Mouse (Mus musculus) myocyte (in vitro differentiated cells): ENCODE data around the gene Fkbp1a. TPM values are rescaled to one million over a fixed set of nuclear protein-coding genes. Genes with fewer than 3 reads are reported as not detected.

Source experiments
- H3K27me3 ChIP-seq: one replicate; pipeline ENCODE4 v1.6.1; 2011; ENCODE audit not compliant: control insufficient read depth, insufficient read depth, insufficient read length
- H3K36me3 ChIP-seq: one replicate; pipeline ENCODE4 v1.6.1; 2011; ENCODE audit not compliant: control insufficient read depth, insufficient read depth
- H3K4me2 ChIP-seq: one replicate; pipeline ENCODE4 v1.6.1; 2011; ENCODE audit warnings: low read depth, control low read depth
- H3K4me3 ChIP-seq: one replicate; pipeline ENCODE4 v1.5.1; 2011; ENCODE audit warnings: mild to moderate bottlenecking, control low read depth, moderate library complexity
- H3K79me2 ChIP-seq: one replicate; pipeline ENCODE4 v1.6.1; 2011; ENCODE audit not compliant: control insufficient read depth, insufficient read depth
- H3ac ChIP-seq: one replicate; pipeline ENCODE4 v1.6.1; 2011; ENCODE audit not compliant: control insufficient read depth, insufficient read length
- CEBPB ChIP-seq: IDR thresholded peaks from 2 replicates; pipeline ENCODE4 v1.6.1; 2011; ENCODE audit warnings: mild to moderate bottlenecking, moderate library complexity; ENCODE audit not compliant: poor library complexity, insufficient read depth, severe bottlenecking
- E2F4 ChIP-seq: IDR thresholded peaks from one replicate; pipeline ENCODE4 v1.6.1; 2011; ENCODE audit warnings: mild to moderate bottlenecking, control low read depth, moderate library complexity; ENCODE audit not compliant: insufficient read depth
- MAX ChIP-seq: IDR thresholded peaks from one replicate; pipeline ENCODE4 v1.6.1; 2011; ENCODE audit warnings: low read depth, mild to moderate bottlenecking, control low read depth
- MYOD1 ChIP-seq, 3 experiments: IDR thresholded peaks; one replicate each; pipeline ENCODE4 v1.6.1; 2011; ENCODE audit warnings: control low read depth in 2 of 3, low read depth in 2 of 3, mild to moderate bottlenecking in 2 of 3, moderate library complexity in 1 of 3; ENCODE audit not compliant: insufficient read length in 2 of 3, control insufficient read depth in 1 of 3
- MYOG ChIP-seq, 3 experiments: IDR thresholded peaks; one replicate each; pipeline ENCODE4 v1.6.1; 2011; ENCODE audit warnings: control low read depth in 2 of 3, low read depth in 2 of 3, mild to moderate bottlenecking in 2 of 3; ENCODE audit not compliant: insufficient read length in 2 of 3, control insufficient read depth in 1 of 3, insufficient read depth in 1 of 3
- POLR2A ChIP-seq: IDR thresholded peaks from one replicate; pipeline ENCODE4 v1.6.1; 2011; ENCODE audit warnings: low read depth, mild to moderate bottlenecking, control low read depth, moderate library complexity; ENCODE audit not compliant: insufficient read length
- POLR2AphosphoS2 ChIP-seq: IDR thresholded peaks from one replicate; pipeline ENCODE4 v1.6.1; 2011; ENCODE audit warnings: low read depth, control low read depth; ENCODE audit not compliant: insufficient read length
- REST ChIP-seq: IDR thresholded peaks from one replicate; pipeline ENCODE4 v1.6.1; 2011; ENCODE audit warnings: mild to moderate bottlenecking, control low read depth, moderate library complexity; ENCODE audit not compliant: insufficient read depth, insufficient read length
- SRF ChIP-seq: IDR thresholded peaks from one replicate; pipeline ENCODE4 v1.6.1; 2011; ENCODE audit warnings: low read depth; ENCODE audit not compliant: control insufficient read depth, insufficient read length
- TCF12 ChIP-seq: IDR thresholded peaks from one replicate; pipeline ENCODE4 v1.6.1; 2011; ENCODE audit warnings: mild to moderate bottlenecking, control low read depth; ENCODE audit not compliant: poor library complexity, insufficient read depth, severe bottlenecking
- TCF3 ChIP-seq: IDR thresholded peaks from one replicate; pipeline ENCODE4 v1.6.1; 2011; ENCODE audit warnings: low read depth, control low read depth; ENCODE audit not compliant: insufficient read length
- USF1 ChIP-seq: IDR thresholded peaks from one replicate; pipeline ENCODE4 v1.6.1; 2011; ENCODE audit warnings: low read depth, mild to moderate bottlenecking, control low read depth, moderate library complexity
- polyA plus RNA-seq: library from polyadenylated mRNA; unstranded; fragments of >200 nt; fragmentation: generic; extraction: Trizol; gene quantifications from one replicate; pipeline ENCODE4 v1.2.1, GENCODE M21; 2012; ENCODE audit warnings: missing spikeins

Gene Fkbp1a
- polyA plus RNA-seq, 1 experiment, result 389 TPM

DNA sequence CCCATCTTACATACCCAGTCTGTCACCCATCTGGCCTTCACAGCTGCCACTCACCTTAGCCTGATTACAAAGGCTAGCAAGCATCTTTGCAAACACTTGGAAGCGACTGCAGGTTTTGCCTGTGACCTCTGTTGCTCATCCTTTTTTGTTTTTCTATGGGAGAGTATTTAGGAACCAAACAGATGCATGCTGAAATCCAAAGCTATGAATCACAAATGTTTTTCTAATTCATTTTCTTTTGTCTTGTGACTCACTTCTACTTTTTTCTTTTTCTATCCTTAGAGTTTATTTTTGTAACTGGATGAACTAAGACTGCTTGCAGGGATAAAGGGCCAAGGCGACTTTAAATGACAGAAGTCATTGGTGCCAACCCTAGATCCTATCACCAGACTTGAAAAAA is 16.8 kb upstream of the Fkbp1a start:
- TF ChIP-seq POLR2A, result no peak
- TF ChIP-seq POLR2AphosphoS2, result no peak
- TF ChIP-seq E2F4, result no peak
- TF ChIP-seq MYOD1 (IDR thresholded peaks at IDR 0.05; ENCODE audit: control insufficient read depth in 1 of 3, insufficient read length in 2 of 3, low read depth in 2 of 3), result no peak
- no peak for TF ChIP-seq CEBPB
- TF ChIP-seq REST, result no peak
- TF ChIP-seq MAX, result no peak
- no peak for TF ChIP-seq TCF3
- no peak for TF ChIP-seq SRF
- no peak for TF ChIP-seq TCF12
- TF ChIP-seq MYOG (IDR thresholded peaks at IDR 0.05; ENCODE audit: control insufficient read depth in 1 of 3, insufficient read depth in 1 of 3, insufficient read length in 2 of 3, low read depth in 2 of 3), result no peak
- no peak for TF ChIP-seq USF1
- no peaks in the 10 kb centered on the region for H3K36me3 ChIP-seq
- H3K27me3 ChIP-seq, result no peaks in the 10 kb centered on the region
- no peak overlapping the region for H3K4me2 ChIP-seq
- no peak overlapping the region for H3K4me3 ChIP-seq
- no peak overlapping the region for H3ac ChIP-seq
- no peaks in the 10 kb centered on the region for H3K79me2 ChIP-seq

DNA sequence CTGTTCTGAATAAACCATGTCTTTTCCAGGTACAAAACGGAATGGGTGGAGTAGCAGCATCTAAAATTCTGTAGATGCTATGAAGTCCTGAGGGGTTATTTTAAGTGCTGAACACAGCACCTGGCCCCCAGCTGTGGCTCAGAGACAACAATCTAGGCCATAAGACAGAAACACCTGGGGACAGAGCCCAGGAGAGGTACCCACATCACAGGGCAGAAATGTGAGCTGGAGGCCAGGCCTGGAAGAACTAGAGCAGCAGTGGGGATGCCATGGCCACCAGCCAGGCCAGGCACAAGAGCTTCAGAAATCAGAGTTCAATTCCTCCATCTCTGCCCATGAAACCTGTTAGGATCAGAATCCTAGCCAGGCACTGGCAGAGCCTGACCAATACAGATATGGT is 14.2 kb upstream of the Fkbp1a start:
- Histone ChIP-seq H3K4me3 (no peak overlapping the region), H3K4me2 (no peak overlapping the region), H3ac (no peak overlapping the region), H3K79me2 (no peaks in the 10 kb centered on the region), H3K36me3 (no peaks in the 10 kb centered on the region), H3K27me3 (no peaks in the 10 kb centered on the region)
- TF ChIP-seq MYOG (IDR thresholded peaks at IDR 0.05; ENCODE audit: control insufficient read depth in 1 of 3, insufficient read depth in 1 of 3, insufficient read length in 2 of 3, low read depth in 2 of 3) (no peak), POLR2A (no peak), TCF12 (no peak), POLR2AphosphoS2 (no peak)

DNA sequence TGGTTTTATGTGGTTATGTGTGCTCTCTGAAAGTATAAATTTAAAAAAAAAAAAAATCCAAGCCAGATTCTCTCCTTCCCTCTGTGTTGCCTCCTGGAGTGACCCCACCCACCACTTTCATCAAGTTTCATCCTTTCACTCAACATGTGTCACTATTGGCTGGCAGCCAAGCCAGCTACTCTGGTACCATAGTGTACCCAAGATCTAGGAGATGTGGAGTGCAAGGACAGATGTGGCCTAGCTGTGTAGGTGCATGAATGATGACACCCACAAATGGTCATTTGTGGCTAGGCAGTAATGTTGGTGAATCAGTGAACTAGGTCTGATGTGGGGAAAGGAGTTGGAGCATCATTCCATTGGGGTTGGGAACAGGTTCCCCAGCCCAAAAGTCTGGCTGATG is 13.1 kb upstream of the Fkbp1a start:
- no peak overlapping the region for H3ac ChIP-seq
- H3K27me3 ChIP-seq, result no peaks in the 10 kb centered on the region
- no peaks in the 10 kb centered on the region for H3K79me2 ChIP-seq
- H3K36me3 ChIP-seq, result no peaks in the 10 kb centered on the region
- H3K4me3 ChIP-seq, result no peak overlapping the region
- TF ChIP-seq SRF (no peak), E2F4 (no peak), USF1 (no peak), MYOD1 (IDR thresholded peaks at IDR 0.05; ENCODE audit: control insufficient read depth in 1 of 3, insufficient read length in 2 of 3, low read depth in 2 of 3) (peak in 2 of 3 experiments; percentile 38 to 49), CEBPB (no peak), POLR2AphosphoS2 (no peak)
- H3K4me2 ChIP-seq, result peak overlapping the region; percentile 50

DNA sequence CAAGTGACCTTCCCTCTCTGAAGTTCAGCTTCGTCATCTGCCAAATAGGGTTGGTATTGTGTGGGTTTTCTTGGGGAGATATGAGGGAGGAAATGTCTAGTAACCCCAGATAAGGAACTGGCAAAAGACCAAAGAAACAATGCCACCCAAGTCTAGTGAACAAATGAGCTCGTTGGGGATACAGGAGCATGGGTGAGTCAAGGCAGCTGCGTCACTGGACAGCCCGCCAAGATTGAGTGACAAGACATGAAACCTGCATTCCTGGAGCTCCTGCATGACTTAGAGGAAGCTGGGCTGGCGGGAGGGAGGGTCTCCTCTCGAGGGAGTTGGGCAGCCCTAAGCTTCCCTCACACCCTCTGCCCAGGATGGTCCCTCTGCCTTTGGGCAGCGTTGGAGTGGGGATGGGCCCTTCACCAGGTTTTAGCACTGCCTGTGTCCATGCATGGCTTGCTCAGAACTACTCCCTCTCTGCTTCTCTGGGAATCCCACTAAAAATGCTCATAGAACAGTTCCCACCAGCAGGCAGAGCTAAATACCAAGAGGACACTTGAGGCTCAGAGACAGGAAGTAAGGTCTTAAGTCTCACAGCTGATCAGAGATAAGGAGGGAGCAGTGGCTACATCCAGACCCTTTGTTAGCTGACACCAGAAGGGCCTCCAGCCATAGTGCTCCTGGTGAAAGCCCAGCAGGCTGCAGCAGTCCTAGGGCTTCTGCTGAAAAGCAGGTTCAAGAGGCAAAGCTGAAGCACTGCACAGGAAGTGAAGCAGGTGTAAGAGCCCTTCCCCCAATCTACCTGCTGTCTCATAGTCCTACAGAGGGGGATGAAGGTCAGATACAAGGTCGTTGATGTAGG is 11.7 kb upstream of the Fkbp1a start:
- Histone ChIP-seq H3K36me3 (no peaks in the 10 kb centered on the region), H3K4me2 (peak overlapping the region; percentile 50), H3ac (no peak overlapping the region), H3K79me2 (no peaks in the 10 kb centered on the region), H3K4me3 (no peak overlapping the region), H3K27me3 (no peaks in the 10 kb centered on the region)
- TF ChIP-seq MAX, result no peak
- no peak for TF ChIP-seq REST
- TF ChIP-seq MYOD1 (IDR thresholded peaks at IDR 0.05; ENCODE audit: control insufficient read depth in 1 of 3, insufficient read length in 2 of 3, low read depth in 2 of 3), result peak in 2 of 3 experiments; percentile 29 to 31

- H3K27me3 ChIP-seq, result no peaks in the 10 kb centered on the region
- H3K79me2 ChIP-seq, result no peaks in the 10 kb centered on the region
- H3K36me3 ChIP-seq, result no peaks in the 10 kb centered on the region
- H3K4me2 ChIP-seq, result no peak overlapping the region
- no peak overlapping the region for H3K4me3 ChIP-seq
- H3ac ChIP-seq, result no peak overlapping the region
- no peak for TF ChIP-seq E2F4
- no peak for TF ChIP-seq USF1
- TF ChIP-seq TCF12, result no peak
- TF ChIP-seq MAX, result no peak
- TF ChIP-seq CEBPB, result no peak
- no peak for TF ChIP-seq REST
- TF ChIP-seq SRF, result no peak
- no peak for TF ChIP-seq MYOD1 (IDR thresholded peaks at IDR 0.05; ENCODE audit: control insufficient read depth in 1 of 3, insufficient read length in 2 of 3, low read depth in 2 of 3)
- TF ChIP-seq TCF3, result no peak
- no peak for TF ChIP-seq POLR2A
- no peak for TF ChIP-seq MYOG (IDR thresholded peaks at IDR 0.05; ENCODE audit: control insufficient read depth in 1 of 3, insufficient read depth in 1 of 3, insufficient read length in 2 of 3, low read depth in 2 of 3)
- TF ChIP-seq POLR2AphosphoS2, result no peak
Measured at GRCm38 (mm10) chr2:151533632-151534031, 8.7 kb upstream of the Fkbp1a start.
